Mouse (Mus musculus): ENCODE measurements around the gene Dguok. TPM values are rescaled to one million over a fixed set of nuclear protein-coding genes. Genes with fewer than 3 reads are reported as not detected.
A peak's percentile ranks its signal among the peaks of the same experiment; 100 is the strongest.

Gene Dguok
- polyA plus RNA-seq, 2 experiments: 77.0 to 104 TPM

- Histone ChIP-seq H3K4me3 (replicated peaks; ENCODE audit: low read length) (peak overlapping the region; percentile 81), H3K9me3 (ENCODE audit: control insufficient read depth, low read length) (no peaks in the 10 kb centered on the region), H3K27me3 (ENCODE audit: control insufficient read depth, insufficient read depth, low read length) (no peaks in the 10 kb centered on the region), H3K27ac (replicated peaks; ENCODE audit: low read depth, low read length) (peak overlapping the region; percentile 92), H3K36me3 (ENCODE audit: control insufficient read depth, insufficient read depth, low read length) (0 out of 2 replicates have a peak, but pooled peaks cover 6% of the 10 kb centered on the region), H3K4me1 (ENCODE audit: control insufficient read depth, insufficient read depth, low read length) (peaks cover 46% of the 10 kb centered on the region), H3K9ac (ENCODE audit: low read depth, low read length, severe bottlenecking) (peak overlapping the region; percentile 96), H3K4me2 (replicated peaks; ENCODE audit: low read depth, low read length, severe bottlenecking) (peak overlapping the region; percentile 90)
- WGBS: 2% methylated on average over 42 of the region's 105 CpGs
- DNase-seq (ENCODE audit: low spot score) (peak; percentile 61), ATAC-seq (ENCODE audit: low FRiP score, low read depth) (peak; percentile 82)
- no peak for TF ChIP-seq POLR2A (IDR thresholded peaks at IDR 0.05; ENCODE audit: borderline replicate concordance, extremely low read depth, insufficient read depth, insufficient read length)
Measured at GRCm38 (mm10) chr6:83456131-83456983, 50.4 kb downstream of the Dguok start.

GRCm38 (mm10) chr6:83455328-83456130 is 51.2 kb downstream of the Dguok start:
- peak overlapping the region; percentile 96 for H3K9ac ChIP-seq (ENCODE audit: low read depth, low read length, severe bottlenecking)
- peak overlapping the region; percentile 81 for H3K4me3 ChIP-seq (replicated peaks; ENCODE audit: low read length)
- peak overlapping the region; percentile 90 for H3K4me2 ChIP-seq (replicated peaks; ENCODE audit: low read depth, low read length, severe bottlenecking)
- DNase-seq (ENCODE audit: low spot score) (peak; percentile 35), ATAC-seq (ENCODE audit: low FRiP score, low read depth) (peak; percentile 39)
- H3K36me3 ChIP-seq (ENCODE audit: control insufficient read depth, insufficient read depth, low read length): peaks cover 10% of the 10 kb centered on the region; the same call in 1 of the 2 replicates
- H3K9me3 ChIP-seq (ENCODE audit: control insufficient read depth, low read length): no peaks in the 10 kb centered on the region
- H3K4me1 ChIP-seq (ENCODE audit: control insufficient read depth, insufficient read depth, low read length): peaks cover 52% of the 10 kb centered on the region
- under 1% methylated on average over 13 of the region's 41 CpGs for WGBS
- TF ChIP-seq POLR2A (IDR thresholded peaks at IDR 0.05; ENCODE audit: borderline replicate concordance, extremely low read depth, insufficient read depth, insufficient read length): 0 out of 2 replicates have a peak, but pooled peaks have one; percentile 37
- no peaks in the 10 kb centered on the region for H3K27me3 ChIP-seq (ENCODE audit: control insufficient read depth, insufficient read depth, low read length)
- peak overlapping the region; percentile 92 for H3K27ac ChIP-seq (replicated peaks; ENCODE audit: low read depth, low read length)

DNA sequence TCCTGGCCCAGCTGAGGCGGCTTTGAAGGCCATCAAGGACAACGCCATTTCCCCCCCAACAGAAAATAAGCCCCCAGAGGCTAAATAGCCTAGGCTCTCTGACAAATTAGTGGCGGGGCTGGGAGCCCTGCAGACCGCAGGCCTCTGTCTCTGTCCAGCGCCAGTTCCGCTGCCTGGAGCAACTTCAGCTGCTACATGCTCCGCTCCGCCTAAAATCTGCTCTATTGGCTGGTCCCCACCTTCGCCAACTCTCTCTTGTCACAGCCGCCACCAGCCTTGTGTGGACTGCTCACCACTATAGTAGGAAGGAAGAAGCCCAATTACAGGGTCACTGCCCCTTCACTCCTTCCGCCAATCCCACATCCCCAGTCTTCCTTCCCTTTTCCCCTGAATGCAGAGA is 53.1 kb downstream of the Dguok start:
- H3K27me3 ChIP-seq (ENCODE audit: control insufficient read depth, insufficient read depth, low read length): no peaks in the 10 kb centered on the region
- no peak overlapping the region for H3K27ac ChIP-seq (replicated peaks; ENCODE audit: low read depth, low read length)
- no peak for TF ChIP-seq POLR2A (IDR thresholded peaks at IDR 0.05; ENCODE audit: borderline replicate concordance, extremely low read depth, insufficient read depth, insufficient read length)
- peak; percentile 37 for DNase-seq (ENCODE audit: low spot score)
- H3K36me3 ChIP-seq (ENCODE audit: control insufficient read depth, insufficient read depth, low read length): peaks cover 17% of the 10 kb centered on the region
- H3K9ac ChIP-seq (ENCODE audit: low read depth, low read length, severe bottlenecking): 0 out of 2 replicates have a peak overlapping the region, but pooled peaks have one; percentile 12
- WGBS: 19% methylated on average over 11 of the region's 11 CpGs
- H3K4me2 ChIP-seq (replicated peaks; ENCODE audit: low read depth, low read length, severe bottlenecking): peak overlapping the region; percentile 90
- peak overlapping the region; percentile 81 for H3K4me3 ChIP-seq (replicated peaks; ENCODE audit: low read length)
- H3K9me3 ChIP-seq (ENCODE audit: control insufficient read depth, low read length): no peaks in the 10 kb centered on the region
- peaks cover 60% of the 10 kb centered on the region for H3K4me1 ChIP-seq (ENCODE audit: control insufficient read depth, insufficient read depth, low read length)
- no peak for ATAC-seq (ENCODE audit: low FRiP score, low read depth)

- H3K4me3 ChIP-seq (replicated peaks; ENCODE audit: low read length): no peak overlapping the region
- H3K9me3 ChIP-seq (ENCODE audit: control insufficient read depth, low read length): no peaks in the 10 kb centered on the region
- no peak overlapping the region for H3K9ac ChIP-seq (ENCODE audit: low read depth, low read length, severe bottlenecking)
- DNase-seq (ENCODE audit: low spot score) (no peak), ATAC-seq (ENCODE audit: low FRiP score, low read depth) (no peak)
- H3K36me3 ChIP-seq (ENCODE audit: control insufficient read depth, insufficient read depth, low read length): peaks cover 32% of the 10 kb centered on the region
- H3K4me2 ChIP-seq (replicated peaks; ENCODE audit: low read depth, low read length, severe bottlenecking): 0 out of 2 replicates have a peak overlapping the region, but pooled peaks have one; percentile 1
- peaks cover 61% of the 10 kb centered on the region for H3K4me1 ChIP-seq (ENCODE audit: control insufficient read depth, insufficient read depth, low read length)
- 54% methylated on average over 9 of the region's 9 CpGs for WGBS
- no peak overlapping the region for H3K27ac ChIP-seq (replicated peaks; ENCODE audit: low read depth, low read length)
- H3K27me3 ChIP-seq (ENCODE audit: control insufficient read depth, insufficient read depth, low read length): no peaks in the 10 kb centered on the region
- TF ChIP-seq POLR2A (IDR thresholded peaks at IDR 0.05; ENCODE audit: borderline replicate concordance, extremely low read depth, insufficient read depth, insufficient read length): no peak
Measured at GRCm38 (mm10) chr6:83450451-83451303, 56.1 kb downstream of the Dguok start.
